Mouse (Mus musculus): ENCODE measurements around the gene Adgra3. TPM values are rescaled to one million over a fixed set of nuclear protein-coding genes. Genes with fewer than 3 reads are reported as not detected.

Gene Adgra3
- polyA plus RNA-seq, 2 experiments = 4.0 to 4.9 TPM

- 76% methylated on average over 6 of the region's 6 CpGs for WGBS (ENCODE audit: insufficient replicate concordance)
- no peak for TF ChIP-seq EP300 (IDR thresholded peaks at IDR 0.05; ENCODE audit: low read depth)
- no peak for TF ChIP-seq CTCF (IDR thresholded peaks at IDR 0.05; ENCODE audit: low read depth)
- Histone ChIP-seq H3K27ac (no peak overlapping the region), H3K9ac (replicated peaks) (no peak overlapping the region), H3K4me1 (replicated peaks; ENCODE audit: control insufficient read depth in 2 of 2, insufficient read depth in 2 of 2, low read length in 1 of 2) (peaks cover 0 to 3% of the 10 kb centered on the region in 2 experiments; a peak in 1 of 4 replicates), H3K27me3 (ENCODE audit: control insufficient read depth, insufficient read depth, low read length) (no peaks in the 10 kb centered on the region), H3K9me3 (ENCODE audit: control insufficient read depth, low read length) (no peaks in the 10 kb centered on the region), H3K36me3 (replicated peaks; ENCODE audit: control insufficient read depth, insufficient read depth, low read depth) (no peaks in the 10 kb centered on the region), H3K4me2 (ENCODE audit: low read depth) (no peak overlapping the region), H3K4me3 (ENCODE audit: insufficient read depth in 1 of 2, low read depth in 2 of 2, low read length in 2 of 2) (no peak overlapping the region)
- ATAC-seq (ENCODE audit: insufficient read depth) = no peak
- no peak for DNase-seq (ENCODE audit: low read depth in 3 of 3, low spot score in 3 of 3)
Measured at GRCm38 (mm10) chr5:50039521-50039920, 19.3 kb downstream of the Adgra3 start.

DNA sequence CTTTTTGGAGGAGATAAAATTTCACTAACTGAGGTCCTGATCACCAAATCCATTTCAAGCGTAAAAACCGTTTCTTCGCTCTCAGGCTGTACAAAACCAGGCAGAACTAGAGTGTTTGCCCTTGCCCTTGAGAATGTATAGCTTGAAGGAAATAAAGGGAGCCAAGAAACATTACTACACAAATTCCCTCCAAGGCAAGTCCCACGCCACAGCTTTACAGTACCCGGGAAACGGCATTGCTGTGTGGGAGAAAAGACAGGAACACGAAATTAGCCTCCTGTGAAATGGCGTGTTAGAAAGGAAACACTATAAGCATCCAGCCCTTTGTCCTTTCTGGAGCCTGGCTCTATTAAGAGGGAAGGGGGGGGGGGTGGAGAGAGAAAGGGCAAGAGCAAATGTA is 21.1 kb downstream of the Adgra3 start:
- DNase-seq (ENCODE audit: low read depth in 3 of 3, low spot score in 3 of 3) (no peak), ATAC-seq (ENCODE audit: insufficient read depth) (no peak)
- Histone ChIP-seq H3K4me3 (ENCODE audit: insufficient read depth in 1 of 2, low read depth in 2 of 2, low read length in 2 of 2) (no peak overlapping the region), H3K9ac (replicated peaks) (no peak overlapping the region), H3K27ac (no peak overlapping the region), H3K4me2 (ENCODE audit: low read depth) (no peak overlapping the region), H3K27me3 (ENCODE audit: control insufficient read depth, insufficient read depth, low read length) (no peaks in the 10 kb centered on the region), H3K9me3 (ENCODE audit: control insufficient read depth, low read length) (no peaks in the 10 kb centered on the region), H3K36me3 (replicated peaks; ENCODE audit: control insufficient read depth, insufficient read depth, low read depth) (no peaks in the 10 kb centered on the region), H3K4me1 (replicated peaks; ENCODE audit: control insufficient read depth in 2 of 2, insufficient read depth in 2 of 2, low read length in 1 of 2) (peaks cover 0 to 3% of the 10 kb centered on the region in 2 experiments; a peak in 1 of 4 replicates)
- TF ChIP-seq CTCF (IDR thresholded peaks at IDR 0.05; ENCODE audit: low read depth) (no peak), EP300 (IDR thresholded peaks at IDR 0.05; ENCODE audit: low read depth) (no peak)
- 80% methylated on average over 8 of the region's 8 CpGs for WGBS (ENCODE audit: insufficient replicate concordance)

DNA sequence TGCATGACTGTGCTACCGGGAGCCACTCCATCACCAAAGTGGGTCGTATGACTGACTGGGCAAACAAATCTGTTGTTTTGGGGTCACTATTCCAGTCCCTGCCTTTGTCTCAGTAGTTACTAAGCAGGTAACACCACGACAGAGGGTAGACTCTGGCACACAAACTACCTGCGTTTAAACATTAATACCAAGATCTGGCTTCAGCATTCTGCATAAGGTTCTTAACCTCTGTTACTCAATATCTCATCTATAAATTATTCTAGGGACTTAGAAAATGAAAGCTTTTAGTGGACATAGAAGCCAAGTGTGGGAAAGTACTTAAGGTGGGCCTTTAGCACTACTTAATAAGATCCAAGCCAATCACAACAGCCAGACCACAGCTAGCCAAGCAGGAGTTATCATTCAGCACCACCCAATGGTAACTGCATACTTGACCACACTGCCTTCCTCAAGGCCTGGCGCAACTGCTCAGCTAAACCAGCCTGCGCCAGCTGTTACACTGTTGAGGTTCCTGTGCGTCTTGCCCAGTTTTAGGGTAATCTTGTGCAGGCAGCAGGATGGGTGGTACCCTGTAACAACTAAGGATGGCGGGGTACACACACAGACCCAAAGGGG is 23.8 kb downstream of the Adgra3 start:
- Histone ChIP-seq H3K4me1 (replicated peaks; ENCODE audit: control insufficient read depth in 2 of 2, insufficient read depth in 2 of 2, low read length in 1 of 2) (peaks cover 0 to 2% of the 10 kb centered on the region in 2 experiments; a peak in 1 of 4 replicates), H3K4me3 (ENCODE audit: insufficient read depth in 1 of 2, low read depth in 2 of 2, low read length in 2 of 2) (no peak overlapping the region), H3K9ac (replicated peaks) (no peak overlapping the region), H3K9me3 (ENCODE audit: control insufficient read depth, low read length) (no peaks in the 10 kb centered on the region), H3K27ac (no peak overlapping the region), H3K27me3 (ENCODE audit: control insufficient read depth, insufficient read depth, low read length) (no peaks in the 10 kb centered on the region), H3K36me3 (replicated peaks; ENCODE audit: control insufficient read depth, insufficient read depth, low read depth) (no peaks in the 10 kb centered on the region), H3K4me2 (ENCODE audit: low read depth) (no peak overlapping the region)
- no peak; the same call in 1 of the 2 replicates for ATAC-seq (ENCODE audit: insufficient read depth)
- 60% methylated on average over 8 of the region's 8 CpGs for WGBS (ENCODE audit: insufficient replicate concordance)
- no peak for DNase-seq (ENCODE audit: low read depth in 3 of 3, low spot score in 3 of 3)
- no peak for TF ChIP-seq CTCF (IDR thresholded peaks at IDR 0.05; ENCODE audit: low read depth)
- TF ChIP-seq EP300 (IDR thresholded peaks at IDR 0.05; ENCODE audit: low read depth) = no peak

GRCm38 (mm10) chr5:50034231-50034630 is 24.6 kb downstream of the Adgra3 start:
- Histone ChIP-seq H3K4me1 (replicated peaks; ENCODE audit: control insufficient read depth in 2 of 2, insufficient read depth in 2 of 2, low read length in 1 of 2) (peaks cover 0 to 5% of the 10 kb centered on the region in 2 experiments; a peak in 2 of 4 replicates), H3K27me3 (ENCODE audit: control insufficient read depth, insufficient read depth, low read length) (no peaks in the 10 kb centered on the region), H3K27ac (no peak overlapping the region), H3K36me3 (replicated peaks; ENCODE audit: control insufficient read depth, insufficient read depth, low read depth) (no peaks in the 10 kb centered on the region), H3K4me3 (ENCODE audit: insufficient read depth in 1 of 2, low read depth in 2 of 2, low read length in 2 of 2) (no peak overlapping the region), H3K9me3 (ENCODE audit: control insufficient read depth, low read length) (no peaks in the 10 kb centered on the region), H3K4me2 (ENCODE audit: low read depth) (no peak overlapping the region), H3K9ac (replicated peaks) (no peak overlapping the region)
- DNase-seq (ENCODE audit: low read depth in 3 of 3, low spot score in 3 of 3) (no peak), ATAC-seq (ENCODE audit: insufficient read depth) (no peak)
- 34% methylated on average over 6 of the region's 6 CpGs for whole genome bisulfite sequencing (ENCODE audit: insufficient replicate concordance)
- TF ChIP-seq CTCF (IDR thresholded peaks at IDR 0.05; ENCODE audit: low read depth) = no peak
- TF ChIP-seq EP300 (IDR thresholded peaks at IDR 0.05; ENCODE audit: low read depth) = no peak

GRCm38 (mm10) chr5:50033660-50034059 is 25.1 kb downstream of the Adgra3 start:
- H3K4me3 ChIP-seq (ENCODE audit: insufficient read depth in 1 of 2, low read depth in 2 of 2, low read length in 2 of 2) = no peak overlapping the region
- DNase-seq (ENCODE audit: low read depth in 3 of 3, low spot score in 3 of 3) (no peak), ATAC-seq (ENCODE audit: insufficient read depth) (no peak)
- H3K27me3 ChIP-seq (ENCODE audit: control insufficient read depth, insufficient read depth, low read length) = no peaks in the 10 kb centered on the region
- WGBS (ENCODE audit: insufficient replicate concordance) = 71% methylated on average over 9 of the region's 9 CpGs
- H3K9ac ChIP-seq (replicated peaks) = no peak overlapping the region
- no peak overlapping the region for H3K27ac ChIP-seq
- TF ChIP-seq CTCF (IDR thresholded peaks at IDR 0.05; ENCODE audit: low read depth) (no peak), EP300 (IDR thresholded peaks at IDR 0.05; ENCODE audit: low read depth) (no peak)
- peaks cover 0 to 5% of the 10 kb centered on the region in 2 experiments; a peak in 2 of 4 replicates for H3K4me1 ChIP-seq (replicated peaks; ENCODE audit: control insufficient read depth in 2 of 2, insufficient read depth in 2 of 2, low read length in 1 of 2)
- H3K4me2 ChIP-seq (ENCODE audit: low read depth) = no peak overlapping the region
- no peaks in the 10 kb centered on the region for H3K9me3 ChIP-seq (ENCODE audit: control insufficient read depth, low read length)
- no peaks in the 10 kb centered on the region for H3K36me3 ChIP-seq (replicated peaks; ENCODE audit: control insufficient read depth, insufficient read depth, low read depth)

Data from liver, embryonic 14.5 days (tissue).